Mouse (Mus musculus): ENCODE results near the gene Cyth1.

DNA sequence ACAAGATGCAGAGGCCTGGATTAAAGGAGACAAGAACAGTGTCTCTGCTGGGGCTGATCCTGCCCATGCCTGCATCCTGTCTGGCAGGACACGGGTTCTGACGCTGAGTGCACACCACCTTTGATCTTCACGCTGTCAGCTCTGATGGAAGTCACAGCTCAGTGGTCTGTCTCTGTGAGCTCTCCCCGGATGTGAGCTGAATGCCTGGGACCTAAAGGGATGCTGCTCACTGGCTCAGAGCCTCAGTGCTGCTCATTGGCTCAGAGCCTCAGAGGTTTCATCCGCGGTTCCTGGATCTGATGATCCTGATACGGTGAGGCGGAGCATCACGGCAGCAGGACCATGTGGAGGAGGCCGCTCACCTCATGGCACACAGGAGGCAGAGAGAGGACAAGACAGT is 86.1 kb downstream of the Cyth1 start:
- TF ChIP-seq GATA1 (IDR thresholded peaks at IDR 0.05; ENCODE audit: borderline replicate concordance, low read length) (no peak), FLI1 (IDR thresholded peaks at IDR 0.05; ENCODE audit: low read length) (no peak)
